Mouse (Mus musculus) G1E (cell line): ENCODE results near the gene Ankrd13c.

Source experiments
- CTCF ChIP-seq: IDR thresholded peaks from 2 replicates; pipeline ENCODE4 v1.5.1; 2012; ENCODE audit warnings: low read depth, low read length, inconsistent platforms, mixed read lengths
- POLR2AphosphoS5 ChIP-seq: IDR thresholded peaks from 2 replicates; pipeline ENCODE4 v1.6.1; 2012; ENCODE audit warnings: low read depth, low read length, inconsistent platforms; ENCODE audit not compliant: insufficient replicate concordance

DNA sequence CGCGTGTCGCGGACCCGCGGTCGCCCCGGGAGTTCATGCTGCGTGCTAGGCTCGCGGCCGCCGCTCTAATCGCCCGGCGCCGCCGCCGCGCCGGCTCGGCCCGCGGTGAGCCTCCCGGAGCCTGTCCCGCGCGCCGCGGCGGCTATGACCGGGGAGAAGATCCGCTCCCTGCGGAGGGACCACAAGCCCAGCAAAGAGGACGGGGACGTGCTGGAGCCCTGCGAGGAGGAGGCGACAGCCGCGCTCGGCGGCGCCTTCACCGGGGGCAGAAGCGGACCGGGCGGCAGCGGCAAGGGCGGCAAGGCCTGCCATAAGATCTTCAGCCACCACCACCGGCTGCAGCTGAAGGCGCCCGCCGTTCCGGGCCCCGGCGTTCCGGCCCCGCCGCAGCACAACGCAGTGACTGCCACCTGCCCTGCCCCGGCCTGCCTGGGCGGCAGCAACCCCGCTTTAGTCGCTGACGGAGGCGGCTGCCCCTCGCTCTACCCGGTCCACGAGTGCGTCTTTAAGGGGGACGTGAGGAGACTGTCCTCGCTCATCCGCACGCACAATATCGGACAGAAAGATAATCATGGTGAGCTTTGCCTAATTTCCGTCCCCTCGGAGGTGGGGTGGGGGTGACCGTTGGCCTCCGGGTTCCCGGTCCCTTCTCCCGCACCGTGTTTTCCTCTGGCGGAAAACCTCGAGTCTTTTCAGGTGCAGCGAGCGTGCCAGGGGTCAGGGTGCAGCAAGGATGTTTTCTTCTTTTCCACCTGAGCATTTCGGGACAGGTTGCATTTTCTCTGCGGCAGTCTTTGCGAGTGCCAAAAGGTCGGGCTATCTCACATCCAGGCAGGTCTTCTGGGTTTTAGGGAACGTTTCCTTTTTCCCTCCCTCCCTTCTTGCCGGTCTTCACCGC, 593 bp downstream of the Ankrd13c start:
- TF ChIP-seq CTCF (no peak), POLR2AphosphoS5 (no peak)
